Comparison of ENCODE assay signal across 9 mouse cellular contexts in the genomic region with DNA sequence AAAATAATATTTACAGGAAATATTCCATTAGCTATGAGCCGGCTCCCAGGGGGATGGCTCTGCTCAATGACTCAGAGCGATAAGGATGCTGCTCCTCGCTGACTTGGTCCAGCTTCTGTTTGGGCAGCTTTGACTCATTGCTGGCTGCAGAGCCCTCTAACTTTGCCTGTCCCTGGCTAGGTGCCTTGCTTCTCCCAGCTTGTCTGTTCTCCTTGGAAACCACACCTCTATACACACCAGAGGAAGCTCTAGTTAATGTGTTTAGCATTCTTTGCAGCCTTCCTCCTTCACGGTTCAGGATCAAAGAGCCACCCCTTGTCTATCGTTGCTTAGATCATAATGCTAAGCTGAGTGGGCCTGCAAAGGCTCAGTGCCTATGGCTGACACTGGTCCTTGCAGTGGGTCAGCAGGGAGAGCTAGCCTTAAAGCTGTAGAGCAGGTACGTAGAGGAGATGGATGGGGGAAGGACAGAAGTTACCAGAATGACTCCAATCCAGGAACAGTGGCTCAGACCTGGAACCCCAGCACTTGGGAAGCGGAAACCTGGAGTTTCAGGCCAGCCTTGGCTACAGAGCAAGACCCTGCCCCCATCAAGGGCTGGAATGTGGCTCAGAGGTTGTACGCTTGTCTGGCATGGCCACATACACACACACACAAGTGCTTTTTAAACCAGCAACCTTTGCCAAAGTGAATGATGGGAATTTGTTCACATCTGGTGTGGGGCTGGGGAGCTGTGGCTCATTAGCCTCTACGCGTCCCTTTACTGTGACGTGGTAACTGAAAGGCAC.
DNase-seq lines count a peak whose midpoint lies in the region; ATAC-seq and TF ChIP-seq lines count a peak whose summit lies in the region.
"Had no signal": no experiment of that assay in that cellular context is flagged by ENCODE, and none has a peak within 500 bp of the region (broad histone marks: within the 10 kb centered on the region; RNA-seq: fewer than 3 reads in every experiment).

No protein-coding gene starts in this region.

- H3K9ac ChIP-seq in intestine, embryonic 14.5 days (ENCODE audit: low read length): no peak overlapping the region
- no peak overlapping the region for H3K9ac ChIP-seq in intestine, postnatal 0 days (ENCODE audit: low read depth, low read length)
- H3K9ac ChIP-seq in heart, embryonic 15.5 days: no peak overlapping the region
- H3K9ac ChIP-seq: embryonic facial prominence, embryonic 15.5 days had no signal

- no peaks in the 10 kb centered on the region for H3K9me3 ChIP-seq in intestine, embryonic 14.5 days (ENCODE audit: control insufficient read depth, low read length)
- no peaks in the 10 kb centered on the region for H3K9me3 ChIP-seq in intestine, postnatal 0 days (ENCODE audit: control insufficient read depth)
- H3K9me3 ChIP-seq in heart, embryonic 15.5 days (replicated peaks): no peaks in the 10 kb centered on the region
- no peaks in the 10 kb centered on the region for H3K9me3 ChIP-seq in limb, embryonic 10.5 days (replicated peaks)
- H3K9me3 ChIP-seq: embryonic facial prominence, embryonic 15.5 days had no signal

- ATAC-seq in intestine, embryonic 14.5 days (replicated peaks; ENCODE audit: low FRiP score, low TSS enrichment, low read depth): no peak
- no peak for ATAC-seq in intestine, postnatal 0 days
- no peak for ATAC-seq in heart, embryonic 15.5 days (replicated peaks; ENCODE audit: insufficient number of reproducible peaks, insufficient read depth, low FRiP score, low read depth)

- DNase-seq in intestine, embryonic 14.5 days (ENCODE audit: low spot score): no peak
- DNase-seq in limb, embryonic 10.5 days (ENCODE audit: low spot score): no peak
- no peak for DNase-seq in left cerebral cortex, adult 9 months (ENCODE audit: low spot score in 2 of 2)
- no peak for DNase-seq in layer of hippocampus, postnatal 36 days
- no peak for DNase-seq in ovary, postnatal 36 days (ENCODE audit: low spot score)

- no peak overlapping the region for H3K4me2 ChIP-seq in intestine, embryonic 14.5 days (ENCODE audit: low read length)
- H3K4me2 ChIP-seq in intestine, postnatal 0 days (replicated peaks; ENCODE audit: low read depth): no peak overlapping the region
- H3K4me2 ChIP-seq in heart, embryonic 15.5 days: no peak overlapping the region
- H3K4me2 ChIP-seq: embryonic facial prominence, embryonic 15.5 days had no signal

- H3K4me3 ChIP-seq in intestine, embryonic 14.5 days (ENCODE audit: low read depth, low read length): no peak overlapping the region
- no peak overlapping the region for H3K4me3 ChIP-seq in intestine, postnatal 0 days (ENCODE audit: low read depth, low read length)
- H3K4me3 ChIP-seq in embryonic fibroblast, embryonic 13.5 days (ENCODE audit: insufficient read depth, low read length): no peak overlapping the region
- H3K4me3 ChIP-seq in heart, embryonic 15.5 days: no peak overlapping the region
- H3K4me3 ChIP-seq in limb, embryonic 10.5 days: no peak overlapping the region
- H3K4me3 ChIP-seq: embryonic facial prominence, embryonic 15.5 days had no signal

- TF ChIP-seq POLR2A in embryonic fibroblast, embryonic 13.5 days (IDR thresholded peaks at IDR 0.05; ENCODE audit: low read depth, low read length): no peak

- WGBS in intestine, embryonic 14.5 days: 55% methylated on average over 11 of the region's 11 CpGs
- WGBS in intestine, postnatal 0 days: 61% methylated on average over 11 of the region's 11 CpGs
- 55% methylated on average over 11 of the region's 11 CpGs for WGBS in heart, embryonic 15.5 days
- 42% methylated on average over 11 of the region's 11 CpGs for WGBS in limb, embryonic 10.5 days

- H3K36me3 ChIP-seq in intestine, embryonic 14.5 days (ENCODE audit: control insufficient read depth, insufficient read depth, low read length): peaks cover 17% of the 10 kb centered on the region
- no peaks in the 10 kb centered on the region; the same call in 1 of the 2 replicates for H3K36me3 ChIP-seq in intestine, postnatal 0 days (ENCODE audit: control insufficient read depth, insufficient read depth)
- no peaks in the 10 kb centered on the region for H3K36me3 ChIP-seq in heart, embryonic 15.5 days
- peaks cover 71% of the 10 kb centered on the region for H3K36me3 ChIP-seq in limb, embryonic 10.5 days

- no peaks in the 10 kb centered on the region for H3K27me3 ChIP-seq in intestine, embryonic 14.5 days (replicated peaks; ENCODE audit: control insufficient read depth, insufficient read depth, low read length)
- H3K27me3 ChIP-seq in intestine, postnatal 0 days (replicated peaks; ENCODE audit: control insufficient read depth, insufficient read depth, low read length): no peaks in the 10 kb centered on the region
- H3K27me3 ChIP-seq in heart, embryonic 15.5 days: no peaks in the 10 kb centered on the region
- H3K27me3 ChIP-seq in limb, embryonic 10.5 days (ENCODE audit: low read depth, poor library complexity, severe bottlenecking): no peaks in the 10 kb centered on the region
- H3K27me3 ChIP-seq: embryonic facial prominence, embryonic 15.5 days had no signal

- H3K4me1 ChIP-seq in intestine, embryonic 14.5 days (replicated peaks; ENCODE audit: control insufficient read depth, insufficient read depth, low read length): peaks cover 13% of the 10 kb centered on the region
- H3K4me1 ChIP-seq in intestine, postnatal 0 days (replicated peaks; ENCODE audit: control insufficient read depth, insufficient read depth, low read length): no peaks in the 10 kb centered on the region
- peaks cover 28% of the 10 kb centered on the region for H3K4me1 ChIP-seq in embryonic fibroblast, embryonic 13.5 days (ENCODE audit: control insufficient read depth, insufficient read depth, low read length)
- H3K4me1 ChIP-seq in heart, embryonic 15.5 days (replicated peaks): peaks cover 35% of the 10 kb centered on the region
- H3K4me1 ChIP-seq in limb, embryonic 10.5 days: peaks cover 85% of the 10 kb centered on the region

- no peak for TF ChIP-seq CTCF in intestine, postnatal 0 days (IDR thresholded peaks at IDR 0.05; ENCODE audit: low read depth)
- TF ChIP-seq CTCF in embryonic fibroblast, embryonic 13.5 days (IDR thresholded peaks at IDR 0.05; ENCODE audit: borderline replicate concordance, insufficient read depth, low read length): no peak

- 0 out of 2 replicates have a peak overlapping the region, but pooled peaks have one; percentile 11 for H3K27ac ChIP-seq in intestine, embryonic 14.5 days (ENCODE audit: low read depth)
- H3K27ac ChIP-seq in intestine, postnatal 0 days (ENCODE audit: low read depth, low read length): no peak overlapping the region
- peak overlapping the region; percentile 39 for H3K27ac ChIP-seq in embryonic fibroblast, embryonic 13.5 days (ENCODE audit: insufficient read depth, low read length)
- H3K27ac ChIP-seq in heart, embryonic 15.5 days: peak overlapping the region; percentile 48
- peak overlapping the region; percentile 70 for H3K27ac ChIP-seq in limb, embryonic 10.5 days
